Mouse (Mus musculus) CD4-positive, CD25-positive, alpha-beta regulatory T cell, adult 2 months (primary cell): ENCODE measurements around the gene Thbs3.

Experiments
- DNase-seq: peaks from one replicate; pipeline ENCODE4 v3.0.0-alpha.2; 2012; ENCODE audit warnings: low read depth, low spot score

The Thbs3 gene

GRCm38 (mm10) chr3:89250435-89251040 lies 35.6 kb downstream of the Thbs3 start:
- peak; percentile 87 for DNase-seq

GRCm38 (mm10) chr3:89251365-89251895 lies 36.5 kb downstream of the Thbs3 start:
- peak; percentile 67 for DNase-seq

GRCm38 (mm10) chr3:89254994-89255393 lies 40.0 kb downstream of the Thbs3 start:
- no peak for DNase-seq

GRCm38 (mm10) chr3:89256177-89256576 lies 41.2 kb downstream of the Thbs3 start:
- DNase-seq: no peak

GRCm38 (mm10) chr3:89259076-89259475 lies 44.1 kb downstream of the Thbs3 start, which contains the start of gene Dpm3:
TSS of gene Dpm3 (plus strand) at chr3:89259358.
- DNase-seq: no peak

- DNase-seq: no peak
Observed at GRCm38 (mm10) chr3:89260211-89260610, 45.2 kb downstream of the Thbs3 start.

- no peak for DNase-seq
Observed at GRCm38 (mm10) chr3:89262417-89262816, 47.4 kb downstream of the Thbs3 start.

- DNase-seq: peak; percentile 89
Observed at GRCm38 (mm10) chr3:89266439-89266893, 51.5 kb downstream of the Thbs3 start.

GRCm38 (mm10) chr3:89268916-89269315 lies 53.9 kb downstream of the Thbs3 start:
- DNase-seq: no peak

- peak; percentile 85 for DNase-seq
Observed at GRCm38 (mm10) chr3:89270051-89270755, 55.2 kb downstream of the Thbs3 start, which contains the start of gene Slc50a1. TSS of gene Slc50a1 (minus strand) at chr3:89270570.

GRCm38 (mm10) chr3:89270891-89271290 lies 55.9 kb downstream of the Thbs3 start:
- DNase-seq: no peak

GRCm38 (mm10) chr3:89271760-89272159 lies 56.8 kb downstream of the Thbs3 start:
- DNase-seq: no peak

GRCm38 (mm10) chr3:89276061-89276460 lies 61.1 kb downstream of the Thbs3 start:
- DNase-seq: no peak
